Mouse (Mus musculus) urinary bladder, postnatal 36 days (tissue): ENCODE results near the gene Olfr1162.
"Not testable (repeated sequence)": the region's sequence is repeated elsewhere in the genome, so short reads cannot be mapped to it uniquely, and the experiment has no call there.

Source experiments
- DNase-seq, 2 experiments: peaks; one replicate each; pipeline ENCODE4 v3.0.0; 2022; ENCODE audit warnings: low spot score in 2 of 2, mixed read lengths in 1 of 2

Gene Olfr1162

GRCm38 (mm10) chr2:88051029-88051428 lies at the start of gene Olfr1162:
Gene Olfr1162, minus strand, starts transcription at chr2:88051129.
- DNase-seq: no peak

DNA sequence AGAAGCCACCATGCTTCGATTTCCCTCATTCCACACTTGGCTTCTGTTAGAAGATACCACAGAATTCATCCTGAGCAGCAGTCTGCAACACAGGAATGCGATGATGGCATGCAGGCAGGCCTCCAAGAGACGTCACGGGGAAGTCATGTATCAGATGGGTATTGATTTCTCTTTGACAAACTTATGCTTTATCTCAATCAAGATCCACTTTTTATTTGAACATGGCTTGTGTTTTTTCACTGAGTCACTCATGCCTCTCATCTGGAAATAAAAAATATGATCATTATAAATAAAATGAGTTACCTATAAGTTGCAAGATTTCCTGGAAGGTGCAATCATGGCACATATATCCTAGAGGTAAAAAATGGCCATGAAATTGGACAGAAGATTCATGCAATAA lies 42.9 kb upstream of the Olfr1162 start, which contains the start of gene Olfr1164:
Olfr1164 (minus strand) TSS at position 101 of the 400 bp plus-strand sequence.
- DNase-seq: no peak

DNA sequence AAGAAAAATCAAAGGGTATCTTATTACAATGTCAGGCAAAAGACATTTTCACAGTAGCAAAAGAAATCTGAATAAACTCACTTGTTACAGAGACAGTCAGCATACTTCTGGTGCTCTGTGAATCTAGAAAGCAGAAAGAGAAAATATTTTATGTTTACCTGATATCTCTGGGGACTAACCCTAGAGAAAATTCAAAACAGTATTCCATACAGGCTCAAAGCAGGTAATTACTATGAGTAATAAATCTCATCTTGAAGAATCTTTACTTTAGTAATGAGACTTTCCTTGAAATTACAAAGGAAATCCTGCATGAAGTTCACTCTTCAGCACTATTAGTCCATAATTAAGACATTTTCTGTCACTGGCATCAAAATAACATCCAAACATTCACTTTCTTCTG lies 20.8 kb upstream of the Olfr1162 start, which contains the start of gene Olfr1163:
Olfr1163 (minus strand) TSS at position 101 of the 400 bp plus-strand sequence.
- no peak for DNase-seq

- no peak for DNase-seq
Observed at GRCm38 (mm10) chr2:88063587-88063986, 12.7 kb upstream of the Olfr1162 start.

GRCm38 (mm10) chr2:88037599-88037998 lies 13.3 kb downstream of the Olfr1162 start, which contains the start of gene Olfr73:
Gene Olfr73, minus strand, starts transcription at chr2:88037699.
- no peak for DNase-seq

- DNase-seq: not testable (repeated sequence)
Observed at GRCm38 (mm10) chr2:88022474-88022873, 28.5 kb downstream of the Olfr1162 start, which contains the start of gene Olfr1161. Gene Olfr1161, plus strand, starts transcription at chr2:88022774.

GRCm38 (mm10) chr2:88007515-88008318 lies 43.2 kb downstream of the Olfr1162 start, which contains the start of gene Olfr1160:
Gene Olfr1160, minus strand, starts transcription at chr2:88008268.
- DNase-seq: no peak
